Mouse (Mus musculus) bone marrow, adult 2 months (tissue): ENCODE results near the gene Rcan1.

ENCODE experiments used
- CTCF ChIP-seq: fragments of 200-500 bp; IDR thresholded peaks from 2 replicates; pipeline ENCODE4 v1.5.1; 2011; ENCODE audit warnings: low read length, control low read depth; ENCODE audit not compliant: control insufficient read depth, insufficient read depth
- POLR2A ChIP-seq: fragments of 200-500 bp; IDR thresholded peaks from 2 replicates; pipeline ENCODE4 v1.6.1; 2011; ENCODE audit warnings: low read depth, mild to moderate bottlenecking, control low read depth, low read length, borderline replicate concordance; ENCODE audit not compliant: control insufficient read depth

DNA sequence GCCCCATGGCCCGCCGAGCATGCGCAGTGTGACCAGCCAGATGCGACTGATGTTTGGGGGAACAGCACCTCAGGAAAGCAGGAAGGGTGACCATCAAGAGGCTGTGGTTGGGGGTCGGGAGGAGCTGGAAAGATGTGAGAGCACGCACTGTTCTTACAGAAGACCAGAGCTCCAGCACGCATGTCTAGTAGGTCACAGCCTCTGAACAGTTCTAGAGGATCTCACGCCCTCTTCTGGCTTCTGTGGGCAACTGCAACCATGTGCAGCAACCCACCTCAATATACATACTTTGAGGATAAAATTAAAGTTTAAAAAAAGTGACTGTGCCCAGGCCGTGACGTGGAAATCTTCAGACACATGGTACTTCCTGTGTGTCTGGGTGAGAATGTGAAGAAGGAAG, 25.3 kb downstream of the Rcan1 start:
- TF ChIP-seq CTCF = peak; percentile 31
- TF ChIP-seq POLR2A = no peak
